Mouse (Mus musculus): ENCODE data around the gene Sfr1. TPM values are rescaled to one million over a fixed set of nuclear protein-coding genes. Genes with fewer than 3 reads are reported as not detected.

Sfr1 gene
- polyA plus RNA-seq, 1 experiment from 2014 or later = 182 TPM

DNA sequence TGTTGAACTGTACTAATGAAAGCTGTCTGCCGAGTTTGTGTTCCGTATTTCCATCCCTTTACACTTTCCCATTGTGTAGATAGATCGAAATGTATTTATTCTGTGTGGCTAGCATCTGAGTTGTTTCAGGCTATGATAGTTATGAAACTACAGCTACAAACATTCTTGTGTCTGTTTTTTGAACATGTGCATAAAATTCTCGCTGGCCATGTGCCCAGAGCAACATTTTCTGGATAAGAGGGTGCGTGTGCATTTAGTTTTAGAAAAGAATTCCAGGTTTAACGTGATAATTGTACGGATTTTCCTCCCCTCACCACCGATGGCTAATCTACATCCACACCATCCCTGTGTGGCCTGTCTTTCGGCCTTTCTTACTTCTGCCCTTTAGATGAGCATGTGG is 18.0 kb upstream of the Sfr1 start:
- no peak overlapping the region for H3K4me3 ChIP-seq
- ATAC-seq (ENCODE audit: low FRiP score) = no peak
- no peaks in the 10 kb centered on the region for H3K9me3 ChIP-seq
- 93% methylated on average over 9 of the region's 9 CpGs for WGBS
- no peak overlapping the region for H3K4me2 ChIP-seq
- H3K4me1 ChIP-seq (replicated peaks) = no peaks in the 10 kb centered on the region
- H3K36me3 ChIP-seq = no peaks in the 10 kb centered on the region
- no peaks in the 10 kb centered on the region for H3K27me3 ChIP-seq
- H3K27ac ChIP-seq = no peak overlapping the region
- H3K9ac ChIP-seq = no peak overlapping the region

GRCm38 (mm10) chr19:47716144-47716543 is 15.3 kb upstream of the Sfr1 start:
- H3K36me3 ChIP-seq = no peaks in the 10 kb centered on the region
- no peak overlapping the region for H3K4me3 ChIP-seq
- no peak overlapping the region for H3K9ac ChIP-seq
- no peak overlapping the region for H3K27ac ChIP-seq
- no peaks in the 10 kb centered on the region for H3K4me1 ChIP-seq (replicated peaks)
- H3K27me3 ChIP-seq = no peaks in the 10 kb centered on the region
- H3K4me2 ChIP-seq = no peak overlapping the region
- no peak for ATAC-seq (ENCODE audit: low FRiP score)
- H3K9me3 ChIP-seq = no peaks in the 10 kb centered on the region
- WGBS = 71% methylated on average over 2 of the region's 2 CpGs

- Histone ChIP-seq H3K36me3 (no peaks in the 10 kb centered on the region), H3K4me1 (replicated peaks) (no peaks in the 10 kb centered on the region), H3K4me3 (no peak overlapping the region), H3K4me2 (no peak overlapping the region), H3K27ac (no peak overlapping the region), H3K27me3 (no peaks in the 10 kb centered on the region), H3K9me3 (no peaks in the 10 kb centered on the region), H3K9ac (no peak overlapping the region)
- ATAC-seq (ENCODE audit: low FRiP score) = no peak
- whole genome bisulfite sequencing = 87% methylated on average over 3 of the region's 3 CpGs
Measured at GRCm38 (mm10) chr19:47719147-47719546, 12.3 kb upstream of the Sfr1 start.

DNA sequence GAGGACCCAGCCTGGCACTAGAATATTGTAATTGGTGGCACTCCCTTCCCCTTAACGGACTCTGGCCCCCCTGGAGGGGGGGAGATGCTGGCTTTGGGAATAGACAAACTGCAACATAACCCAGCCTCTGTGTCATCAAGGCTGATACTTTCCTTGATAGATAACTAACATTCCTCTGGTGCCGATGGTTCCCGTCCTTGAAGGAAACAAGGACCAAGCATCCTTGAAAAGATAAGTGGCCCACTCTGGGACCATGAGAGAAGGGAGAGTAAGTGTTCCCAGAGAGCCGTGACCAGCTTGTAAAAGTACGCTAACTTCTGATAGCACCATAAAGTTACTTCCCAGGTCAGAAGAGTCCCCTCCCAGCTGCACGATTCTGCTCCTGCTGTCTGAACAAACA is 9.0 kb upstream of the Sfr1 start:
- no peaks in the 10 kb centered on the region for H3K4me1 ChIP-seq (replicated peaks)
- WGBS = 79% methylated on average over 6 of the region's 6 CpGs
- H3K9me3 ChIP-seq = no peaks in the 10 kb centered on the region
- H3K4me3 ChIP-seq = no peak overlapping the region
- H3K4me2 ChIP-seq = no peak overlapping the region
- H3K36me3 ChIP-seq = no peaks in the 10 kb centered on the region
- H3K27me3 ChIP-seq = no peaks in the 10 kb centered on the region
- H3K27ac ChIP-seq = no peak overlapping the region
- H3K9ac ChIP-seq = no peak overlapping the region
- no peak for ATAC-seq (ENCODE audit: low FRiP score)

DNA sequence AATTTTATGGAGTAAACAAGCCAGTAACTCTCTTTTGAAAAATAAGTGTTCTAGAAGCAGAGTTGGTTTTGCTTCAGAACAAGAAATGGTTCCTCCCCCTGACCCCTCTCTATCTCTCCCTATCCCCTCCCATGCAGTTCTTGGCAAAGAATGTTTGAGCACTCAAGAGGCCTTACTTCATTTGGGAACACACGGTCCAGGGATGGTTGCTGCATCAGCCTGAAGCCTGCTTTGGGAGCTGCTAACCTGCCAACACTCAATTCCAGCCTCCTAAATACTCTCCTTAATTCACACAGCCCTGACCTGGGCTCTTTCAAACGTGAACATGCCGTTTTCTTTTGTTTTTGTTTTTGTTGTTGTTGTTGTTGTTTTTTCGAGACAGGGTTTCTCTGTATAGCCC is 6.6 kb upstream of the Sfr1 start:
- Histone ChIP-seq H3K36me3 (no peaks in the 10 kb centered on the region), H3K27ac (no peak overlapping the region), H3K4me2 (no peak overlapping the region), H3K27me3 (no peaks in the 10 kb centered on the region), H3K4me1 (replicated peaks) (no peaks in the 10 kb centered on the region), H3K9me3 (no peaks in the 10 kb centered on the region), H3K4me3 (no peak overlapping the region), H3K9ac (no peak overlapping the region)
- 83% methylated on average over 4 of the region's 4 CpGs for WGBS
- ATAC-seq (ENCODE audit: low FRiP score) = no peak

DNA sequence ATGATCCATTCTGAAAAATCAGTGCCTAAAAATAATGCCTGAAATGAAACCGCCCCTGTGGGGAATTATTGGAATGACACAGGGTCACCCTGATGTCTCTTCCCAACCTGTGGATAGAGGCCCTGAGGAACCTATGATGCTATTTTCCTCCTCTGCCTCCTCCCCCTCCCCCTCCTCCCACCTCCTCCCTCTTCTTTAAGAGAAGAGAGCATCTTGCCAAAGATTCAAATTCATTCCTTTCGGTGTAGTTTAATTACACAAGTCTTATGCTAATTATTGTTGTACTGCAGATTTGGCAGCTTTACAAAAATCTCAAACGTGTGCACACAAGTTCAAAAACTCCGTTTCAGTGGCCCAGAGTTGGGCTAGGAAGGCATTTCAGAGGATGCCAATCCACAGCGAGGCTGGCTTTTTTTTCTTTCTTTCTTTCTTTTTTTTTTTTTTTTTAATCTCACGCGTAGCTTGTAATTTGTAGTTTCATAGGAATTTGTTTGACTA is 5.8 kb upstream of the Sfr1 start:
- ATAC-seq (ENCODE audit: low FRiP score) = no peak
- no peaks in the 10 kb centered on the region for H3K36me3 ChIP-seq
- H3K4me1 ChIP-seq (replicated peaks) = peaks cover 6% of the 10 kb centered on the region; the same call in 1 of the 2 replicates
- H3K9me3 ChIP-seq = no peaks in the 10 kb centered on the region
- H3K4me3 ChIP-seq = no peak overlapping the region
- no peaks in the 10 kb centered on the region for H3K27me3 ChIP-seq
- no peak overlapping the region for H3K27ac ChIP-seq
- H3K4me2 ChIP-seq = no peak overlapping the region
- WGBS = 75% methylated on average over 7 of the region's 7 CpGs
- no peak overlapping the region for H3K9ac ChIP-seq

- peak overlapping the region; percentile 78 for H3K4me2 ChIP-seq
- peak overlapping the region; percentile 70 for H3K4me3 ChIP-seq
- peak overlapping the region; percentile 76 for H3K9ac ChIP-seq
- H3K27ac ChIP-seq = peak overlapping the region; percentile 97
- 2% methylated on average over 12 of the region's 12 CpGs for WGBS
- peaks cover 27% of the 10 kb centered on the region for H3K36me3 ChIP-seq
- H3K9me3 ChIP-seq = no peaks in the 10 kb centered on the region
- H3K4me1 ChIP-seq (replicated peaks) = peaks cover 7% of the 10 kb centered on the region; the same call in 1 of the 2 replicates
- peak; percentile 67 for ATAC-seq (ENCODE audit: low FRiP score)
- H3K27me3 ChIP-seq = no peaks in the 10 kb centered on the region
Measured at GRCm38 (mm10) chr19:47730691-47731070, 801 bp upstream of the Sfr1 start.

GRCm38 (mm10) chr19:47731931-47732330 is 449 bp downstream of the Sfr1 start:
- peak; percentile 39; the same call in 1 of the 2 replicates for ATAC-seq (ENCODE audit: low FRiP score)
- Histone ChIP-seq H3K27ac (peak overlapping the region; percentile 97), H3K27me3 (no peaks in the 10 kb centered on the region), H3K4me1 (replicated peaks) (peaks cover 7% of the 10 kb centered on the region; the same call in 1 of the 2 replicates), H3K4me3 (peak overlapping the region; percentile 70), H3K9me3 (no peaks in the 10 kb centered on the region), H3K36me3 (peaks cover 36% of the 10 kb centered on the region), H3K9ac (peak overlapping the region; percentile 85), H3K4me2 (peak overlapping the region; percentile 78)
- under 1% methylated on average over 15 of the region's 15 CpGs for WGBS

GRCm38 (mm10) chr19:47747072-47747471 is 15.6 kb downstream of the Sfr1 start:
- no peaks in the 10 kb centered on the region for H3K9me3 ChIP-seq
- H3K9ac ChIP-seq = no peak overlapping the region
- H3K4me2 ChIP-seq = no peak overlapping the region
- H3K36me3 ChIP-seq = no peaks in the 10 kb centered on the region
- ATAC-seq (ENCODE audit: low FRiP score) = no peak
- H3K27ac ChIP-seq = no peak overlapping the region
- no peak overlapping the region for H3K4me3 ChIP-seq
- H3K27me3 ChIP-seq = no peaks in the 10 kb centered on the region
- WGBS = 98% methylated on average over 2 of the region's 2 CpGs
- no peaks in the 10 kb centered on the region for H3K4me1 ChIP-seq (replicated peaks)

DNA sequence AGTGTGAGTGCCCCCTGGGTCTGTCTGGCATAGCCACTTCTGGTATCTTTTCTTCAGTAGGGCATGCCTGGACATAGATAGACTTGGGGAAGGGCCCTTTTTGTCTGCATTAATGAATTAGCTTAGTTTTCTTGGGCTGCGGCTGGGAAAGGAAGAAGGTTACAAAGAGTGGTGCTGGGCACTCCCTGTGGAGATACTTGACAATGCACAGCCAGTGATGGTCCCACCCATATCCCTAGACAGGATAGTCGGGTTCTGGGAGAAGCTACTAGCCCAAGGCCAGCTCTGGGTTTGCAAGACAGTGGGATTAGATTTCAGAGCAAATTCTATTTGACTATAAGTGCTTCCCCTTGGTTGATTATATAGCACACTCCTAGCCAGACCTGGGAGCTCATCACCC is 17.5 kb downstream of the Sfr1 start:
- Histone ChIP-seq H3K36me3 (no peaks in the 10 kb centered on the region), H3K9ac (no peak overlapping the region), H3K27me3 (no peaks in the 10 kb centered on the region), H3K27ac (no peak overlapping the region), H3K4me2 (no peak overlapping the region), H3K9me3 (no peaks in the 10 kb centered on the region), H3K4me1 (replicated peaks) (no peaks in the 10 kb centered on the region), H3K4me3 (no peak overlapping the region)
- ATAC-seq (ENCODE audit: low FRiP score) = no peak
- 77% methylated on average over 2 of the region's 2 CpGs for WGBS

GRCm38 (mm10) chr19:47750391-47750790 is 18.9 kb downstream of the Sfr1 start:
- Histone ChIP-seq H3K36me3 (no peaks in the 10 kb centered on the region), H3K9ac (no peak overlapping the region), H3K4me1 (replicated peaks) (no peaks in the 10 kb centered on the region), H3K27me3 (no peaks in the 10 kb centered on the region), H3K9me3 (no peaks in the 10 kb centered on the region), H3K27ac (no peak overlapping the region), H3K4me3 (no peak overlapping the region), H3K4me2 (no peak overlapping the region)
- no peak for ATAC-seq (ENCODE audit: low FRiP score)
- WGBS = 39% methylated on average over 5 of the region's 5 CpGs

DNA sequence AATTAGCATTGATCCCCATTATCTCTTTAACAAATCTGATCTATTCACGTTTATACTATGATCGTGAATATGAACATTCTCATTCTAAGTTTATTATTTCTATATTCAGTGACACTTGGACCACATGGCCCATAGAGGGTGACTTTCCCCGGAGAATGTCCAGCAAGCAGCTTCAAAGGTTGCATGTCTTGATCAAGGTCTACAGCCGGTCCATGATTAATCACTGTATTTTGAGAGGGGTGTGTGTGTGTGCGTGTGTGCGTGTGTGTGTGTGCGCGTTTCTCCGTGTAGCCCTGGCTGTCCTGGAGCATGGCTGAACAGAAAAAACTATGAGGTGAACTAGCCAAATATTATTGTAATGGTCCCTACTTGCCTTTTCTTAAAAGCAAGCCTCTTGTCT is 21.0 kb downstream of the Sfr1 start:
- Histone ChIP-seq H3K9me3 (no peaks in the 10 kb centered on the region), H3K4me1 (replicated peaks) (no peaks in the 10 kb centered on the region), H3K9ac (no peak overlapping the region), H3K27me3 (no peaks in the 10 kb centered on the region), H3K4me3 (no peak overlapping the region), H3K4me2 (no peak overlapping the region), H3K36me3 (no peaks in the 10 kb centered on the region), H3K27ac (no peak overlapping the region)
- ATAC-seq (ENCODE audit: low FRiP score) = no peak
- WGBS = 95% methylated on average over 9 of the region's 9 CpGs

DNA sequence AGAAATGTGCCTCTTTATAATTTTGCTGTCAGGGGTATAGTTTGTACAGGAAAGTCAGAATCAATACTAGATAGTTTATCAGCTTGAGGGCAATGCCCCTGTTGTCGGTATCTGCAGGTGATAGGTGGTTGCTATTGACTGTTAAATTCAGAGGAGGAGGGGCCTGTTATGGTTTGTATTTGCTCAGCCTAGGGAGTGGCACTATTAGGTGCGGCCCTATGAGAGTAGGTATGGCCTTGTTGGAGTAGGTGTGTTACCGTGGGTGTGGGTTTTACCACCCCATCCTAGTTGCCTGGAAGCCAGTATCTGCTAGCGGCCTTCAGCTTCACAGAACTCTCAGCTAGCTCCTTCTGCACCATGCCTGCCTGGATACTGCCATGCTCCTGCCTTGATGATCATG is 22.4 kb downstream of the Sfr1 start:
- no peaks in the 10 kb centered on the region for H3K4me1 ChIP-seq (replicated peaks)
- ATAC-seq (ENCODE audit: low FRiP score) = no peak
- H3K27ac ChIP-seq = no peak overlapping the region
- H3K27me3 ChIP-seq = no peaks in the 10 kb centered on the region
- no peak overlapping the region for H3K4me2 ChIP-seq
- 91% methylated on average over 4 of the region's 4 CpGs for WGBS
- no peak overlapping the region for H3K9ac ChIP-seq
- H3K36me3 ChIP-seq = no peaks in the 10 kb centered on the region
- no peak overlapping the region for H3K4me3 ChIP-seq
- no peaks in the 10 kb centered on the region for H3K9me3 ChIP-seq
